Comparison of ENCODE assay signal across 8 mouse cellular contexts in genomic region chr17:71309711-71310485, GRCm38 (mm10). TPM values are rescaled to one million over a fixed set of nuclear protein-coding genes. Genes with fewer than 3 reads are reported as not detected.
A peak's percentile ranks its signal among the peaks of the same experiment; 100 is the strongest.
DNase-seq lines count a peak whose midpoint lies in the region; ATAC-seq lines count a peak whose summit lies in the region.

No protein-coding gene starts in this region.

- ATAC-seq in embryonic facial prominence, embryonic 14.5 days (ENCODE audit: low read depth): peak; percentile 34; the same call in 1 of the 2 replicates
- ATAC-seq in hindbrain, embryonic 14.5 days (ENCODE audit: low FRiP score): peak; percentile 25; the same call in 1 of the 2 replicates
- peak; percentile 20; the same call in 1 of the 2 replicates for ATAC-seq in midbrain, embryonic 11.5 days (ENCODE audit: low FRiP score)

- peak overlapping the region; percentile 62 for H3K4me3 ChIP-seq in embryonic facial prominence, embryonic 14.5 days (ENCODE audit: low read depth, low read length)
- peak overlapping the region; percentile 48 for H3K4me3 ChIP-seq in hindbrain, embryonic 14.5 days (replicated peaks; ENCODE audit: low read length)
- H3K4me3 ChIP-seq in midbrain, embryonic 11.5 days (ENCODE audit: low read depth, low read length): peak overlapping the region; percentile 62

- peak overlapping the region; percentile 96 for H3K4me2 ChIP-seq in embryonic facial prominence, embryonic 14.5 days (ENCODE audit: low read depth, low read length)
- peak overlapping the region; percentile 90 for H3K4me2 ChIP-seq in hindbrain, embryonic 14.5 days (replicated peaks)
- peak overlapping the region; percentile 100 for H3K4me2 ChIP-seq in midbrain, embryonic 11.5 days

- H3K9ac ChIP-seq in embryonic facial prominence, embryonic 14.5 days (ENCODE audit: low read depth, low read length): peak overlapping the region; percentile 76
- peak overlapping the region; percentile 56 for H3K9ac ChIP-seq in hindbrain, embryonic 14.5 days
- peak overlapping the region; percentile 69 for H3K9ac ChIP-seq in midbrain, embryonic 11.5 days (ENCODE audit: low read length)

- peaks cover 8% of the 10 kb centered on the region; the same call in 1 of the 2 replicates for H3K4me1 ChIP-seq in embryonic facial prominence, embryonic 14.5 days (ENCODE audit: control insufficient read depth, insufficient read depth, low read length)
- no peaks in the 10 kb centered on the region; the same call in 1 of the 2 replicates for H3K4me1 ChIP-seq in hindbrain, embryonic 14.5 days (replicated peaks; ENCODE audit: control insufficient read depth, insufficient read depth, low read length)
- H3K4me1 ChIP-seq in midbrain, embryonic 11.5 days (ENCODE audit: control insufficient read depth, insufficient read depth, low read length): peaks cover 16% of the 10 kb centered on the region

- peak; percentile 11 to 37 for DNase-seq in urinary bladder, adult 18-20 months (ENCODE audit: low spot score in 2 of 2)
- DNase-seq in urinary bladder, postnatal 10 days (ENCODE audit: low spot score): no peak
- DNase-seq in embryonic facial prominence, embryonic 14.5 days (ENCODE audit: low spot score): peak; percentile 48
- DNase-seq in hindbrain, embryonic 14.5 days (ENCODE audit: low spot score): no peak
- DNase-seq in midbrain, embryonic 11.5 days (ENCODE audit: low spot score, missing footprints): peak; percentile 97
- DNase-seq in right cerebral cortex, postnatal 14 days: no peak
- no peak for DNase-seq in natural killer cell, adult 2 months (ENCODE audit: low spot score in 2 of 2)
- DNase-seq in urinary bladder, postnatal 25 days (ENCODE audit: low spot score): no peak

- peak overlapping the region; percentile 79 for H3K27ac ChIP-seq in embryonic facial prominence, embryonic 14.5 days (replicated peaks; ENCODE audit: low read depth, low read length)
- no peak overlapping the region for H3K27ac ChIP-seq in hindbrain, embryonic 14.5 days
- no peak overlapping the region for H3K27ac ChIP-seq in midbrain, embryonic 11.5 days (ENCODE audit: low read depth, low read length)

- peaks cover 12% of the 10 kb centered on the region for H3K27me3 ChIP-seq in embryonic facial prominence, embryonic 14.5 days (replicated peaks; ENCODE audit: control insufficient read depth, insufficient read depth, low read length)
- H3K27me3 ChIP-seq in hindbrain, embryonic 14.5 days (ENCODE audit: control insufficient read depth, insufficient read depth, low read length): peaks cover 25% of the 10 kb centered on the region
- no peaks in the 10 kb centered on the region for H3K27me3 ChIP-seq in midbrain, embryonic 11.5 days (ENCODE audit: control insufficient read depth, insufficient read depth, low read length)

- 5% methylated on average over 19 of the region's 23 CpGs for WGBS in embryonic facial prominence, embryonic 14.5 days
- 3% methylated on average over 23 of the region's 23 CpGs for WGBS in hindbrain, embryonic 14.5 days
- 6% methylated on average over 23 of the region's 23 CpGs for WGBS in midbrain, embryonic 11.5 days

- H3K9me3 ChIP-seq in embryonic facial prominence, embryonic 14.5 days (ENCODE audit: control insufficient read depth, low read length): no peaks in the 10 kb centered on the region
- no peaks in the 10 kb centered on the region for H3K9me3 ChIP-seq in hindbrain, embryonic 14.5 days (ENCODE audit: control insufficient read depth, low read length)
- no peaks in the 10 kb centered on the region for H3K9me3 ChIP-seq in midbrain, embryonic 11.5 days (ENCODE audit: control insufficient read depth, low read length)

- no peaks in the 10 kb centered on the region for H3K36me3 ChIP-seq in embryonic facial prominence, embryonic 14.5 days (ENCODE audit: control insufficient read depth, insufficient read depth, low read length)
- no peaks in the 10 kb centered on the region for H3K36me3 ChIP-seq in hindbrain, embryonic 14.5 days (replicated peaks; ENCODE audit: control insufficient read depth, insufficient read depth)
- no peaks in the 10 kb centered on the region for H3K36me3 ChIP-seq in midbrain, embryonic 11.5 days (ENCODE audit: control insufficient read depth, insufficient read depth, low read length)

RNA-seq across cellular contexts. Expression of gene Emilin2, which starts 1.9 kb away (rescaled TPM):
- polyA plus RNA-seq in embryonic facial prominence, embryonic 14.5 days (2014; fragmentation: Nextera tagmentation; extraction: Ambion mirVana): 23.1 and 24.5 TPM in 2 replicates
- 2.3 and 2.5 TPM in 2 replicates for polyA plus RNA-seq in hindbrain, embryonic 14.5 days (2014; fragmentation: Nextera tagmentation; extraction: Ambion mirVana)
- polyA plus RNA-seq in midbrain, embryonic 11.5 days (2014; fragmentation: Nextera tagmentation; extraction: Ambion mirVana): 10.2 and 11.8 TPM in 2 replicates

Comparison
In these comparisons a context has a peak if more than half of its experiments do, and no peak if none do; other contexts are left out.
1. DNase-seq: peak in urinary bladder, adult 18-20 months (2 of 2), embryonic facial prominence, embryonic 14.5 days (single experiment) and midbrain, embryonic 11.5 days (single experiment); none in urinary bladder, postnatal 10 days (single experiment), hindbrain, embryonic 14.5 days (single experiment), right cerebral cortex, postnatal 14 days (single experiment), natural killer cell, adult 2 months (0 of 2) and urinary bladder, postnatal 25 days (single experiment).
2. Peak in every context shown above with its lines, with median percentiles within 50 percentile points of each other: ATAC-seq, H3K4me2 ChIP-seq, H3K4me3 ChIP-seq and H3K9ac ChIP-seq.